Mouse (Mus musculus) forebrain, embryonic 14.5 days (tissue): ENCODE results near the gene Kctd14. TPM values are rescaled to one million over a fixed set of nuclear protein-coding genes. Genes with fewer than 3 reads are reported as not detected.
"Not testable (repeated sequence)": the region's sequence is repeated elsewhere in the genome, so short reads cannot be mapped to it uniquely, and the experiment has no call there.

ENCODE experiments used
- ATAC-seq: fragments of 200-750 bp; cut with Nextera tagmentation; 2 replicates; pipeline ENCODE4 v1.8.0; 2017; ENCODE audit warnings: mild to moderate bottlenecking, moderate library complexity
- DNase-seq: peaks from one replicate; pipeline ENCODE4 v3.0.0-alpha.2; 2015; ENCODE audit warnings: low spot score
- H3K27ac ChIP-seq: fragments of 300-500 bp; sonication (generic); 2 replicates; pipeline ENCODE4 v1.5.1; 2014; ENCODE audit warnings: low read depth, mild to moderate bottlenecking, control low read depth, low read length, moderate library complexity
- H3K27me3 ChIP-seq: fragments of 300-500 bp; sonication (generic); replicated peaks from 2 replicates; pipeline ENCODE4 v1.6.1; 2014; ENCODE audit warnings: low read length, control low read depth, mixed read lengths; ENCODE audit not compliant: control insufficient read depth, insufficient read depth
- H3K36me3 ChIP-seq: fragments of 300-500 bp; sonication (generic); 2 replicates; pipeline ENCODE4 v1.6.1; 2014; ENCODE audit warnings: low read length, control low read depth; ENCODE audit not compliant: control insufficient read depth, insufficient read depth
- H3K4me1 ChIP-seq: fragments of 300-500 bp; sonication (generic); 2 replicates; pipeline ENCODE4 v1.6.1; 2014; ENCODE audit warnings: antibody characterized with exemption, low read length, control low read depth; ENCODE audit not compliant: control insufficient read depth, insufficient read depth
- H3K4me2 ChIP-seq: fragments of 300-500 bp; sonication (generic); 2 replicates; pipeline ENCODE4 v1.6.1; 2014; ENCODE audit warnings: mild to moderate bottlenecking, control low read depth, low read length
- H3K4me3 ChIP-seq: fragments of 300-500 bp; sonication (generic); 2 replicates; pipeline ENCODE4 v1.5.1; 2014; ENCODE audit warnings: low read depth, low read length, control low read depth
- H3K9ac ChIP-seq: fragments of 300-500 bp; sonication (generic); 2 replicates; pipeline ENCODE4 v1.6.1; 2014; ENCODE audit warnings: mild to moderate bottlenecking, low read length, control low read depth, moderate library complexity
- H3K9me3 ChIP-seq: fragments of 300-500 bp; sonication (generic); replicated peaks from 2 replicates; pipeline ENCODE4 v1.6.1; 2016; ENCODE audit warnings: low read length, control low read depth, mixed read lengths; ENCODE audit not compliant: control insufficient read depth
- WGBS: fragments of 180-500 bp; shearing (Covaris S2); extraction: QIAGEN DNeasy Blood & Tissue Kit; methylation state at CpG from one replicate; pipeline ENCODE4 v1.1.7; 2014; 5-methylcytosine and 5-hydroxymethylcytosine counted together
- polyA plus RNA-seq: library from polyadenylated mRNA; unstranded; fragments of >200 nt; fragmentation: Nextera tagmentation; extraction: Ambion mirVana; gene quantifications from 2 replicates; pipeline ENCODE4 v1.2.1, GENCODE M21; 2014

Gene Kctd14
- polyA plus RNA-seq, 1 experiment from 2014 or later = 1.8 TPM

GRCm38 (mm10) chr7:97427296-97427695 is 23.8 kb upstream of the Kctd14 start:
- 86% methylated on average over 6 of the region's 6 CpGs for WGBS

GRCm38 (mm10) chr7:97427778-97428420 is 23.2 kb upstream of the Kctd14 start:
- Histone ChIP-seq H3K36me3 (no peaks in the 10 kb centered on the region), H3K27me3 (no peaks in the 10 kb centered on the region), H3K27ac (0 out of 2 replicates have a peak overlapping the region, but pooled peaks have one; percentile 2), H3K4me3 (no peak overlapping the region), H3K9me3 (no peaks in the 10 kb centered on the region), H3K9ac (no peak overlapping the region), H3K4me2 (no peak overlapping the region), H3K4me1 (peaks cover 14% of the 10 kb centered on the region)
- ATAC-seq (no peak), DNase-seq (peak; percentile 57)
- WGBS = 73% methylated on average over 5 of the region's 5 CpGs

More at GRCm38 (mm10) chr7:97427296-97427695, 23.8 kb upstream of the Kctd14 start:
- DNase-seq (no peak), ATAC-seq (no peak)
- Histone ChIP-seq H3K4me1 (peaks cover 14% of the 10 kb centered on the region), H3K9me3 (no peaks in the 10 kb centered on the region), H3K4me3 (no peak overlapping the region), H3K36me3 (no peaks in the 10 kb centered on the region), H3K27me3 (no peaks in the 10 kb centered on the region), H3K27ac (no peak overlapping the region), H3K4me2 (no peak overlapping the region), H3K9ac (no peak overlapping the region)

- H3K4me3 ChIP-seq = no peak overlapping the region
- 0% methylated on average over 5 of the region's 5 CpGs for WGBS
Observed at GRCm38 (mm10) chr7:97429705-97430104, 21.4 kb upstream of the Kctd14 start.

GRCm38 (mm10) chr7:97433517-97433916 is 17.6 kb upstream of the Kctd14 start:
- H3K36me3 ChIP-seq, H3K9me3 ChIP-seq, H3K9ac ChIP-seq, H3K27ac ChIP-seq, H3K27me3 ChIP-seq, H3K4me3 ChIP-seq, DNase-seq, H3K4me2 ChIP-seq, ATAC-seq: not testable (repeated sequence)
- WGBS = 64% methylated on average over 3 of the region's 3 CpGs
- peaks cover 12% of the 10 kb centered on the region for H3K4me1 ChIP-seq

More at GRCm38 (mm10) chr7:97429705-97430104, 21.4 kb upstream of the Kctd14 start:
- Histone ChIP-seq H3K9ac (0 out of 2 replicates have a peak overlapping the region, but pooled peaks have one; percentile 32), H3K9me3 (no peaks in the 10 kb centered on the region), H3K27me3 (no peaks in the 10 kb centered on the region), H3K4me2 (peak overlapping the region; percentile 23; the same call in 1 of the 2 replicates), H3K4me1 (peaks cover 14% of the 10 kb centered on the region), H3K27ac (peak overlapping the region; percentile 59), H3K36me3 (no peaks in the 10 kb centered on the region)
- peak; percentile 74 for ATAC-seq
- peak; percentile 94 for DNase-seq

GRCm38 (mm10) chr7:97434517-97434916 is 16.6 kb upstream of the Kctd14 start:
- Histone ChIP-seq H3K9me3 (no peaks in the 10 kb centered on the region), H3K27ac (no peak overlapping the region), H3K27me3 (no peaks in the 10 kb centered on the region), H3K4me1 (peaks cover 8% of the 10 kb centered on the region), H3K4me2 (no peak overlapping the region), H3K4me3 (no peak overlapping the region), H3K9ac (no peak overlapping the region), H3K36me3 (no peaks in the 10 kb centered on the region)
- no peak for ATAC-seq
- no peak for DNase-seq
- 85% methylated on average over 10 of the region's 10 CpGs for WGBS

GRCm38 (mm10) chr7:97438986-97439385 is 12.1 kb upstream of the Kctd14 start:
- Histone ChIP-seq H3K4me1 (no peaks in the 10 kb centered on the region), H3K4me2 (no peak overlapping the region), H3K9me3 (0 out of 2 replicates have a peak, but pooled peaks cover 3% of the 10 kb centered on the region), H3K9ac (no peak overlapping the region), H3K27me3 (no peaks in the 10 kb centered on the region), H3K36me3 (no peaks in the 10 kb centered on the region), H3K4me3 (no peak overlapping the region), H3K27ac (no peak overlapping the region)
- DNase-seq (no peak), ATAC-seq (no peak)

GRCm38 (mm10) chr7:97446171-97446925 is 4.8 kb upstream of the Kctd14 start:
- H3K9me3 ChIP-seq = 0 out of 2 replicates have a peak, but pooled peaks cover under 1% of the 10 kb centered on the region
- peak; percentile 96 for ATAC-seq
- H3K4me2 ChIP-seq = no peak overlapping the region
- DNase-seq = peak; percentile 99
- H3K27me3 ChIP-seq = no peaks in the 10 kb centered on the region
- peaks cover 17% of the 10 kb centered on the region for H3K4me1 ChIP-seq
- H3K4me3 ChIP-seq = no peak overlapping the region
- peak overlapping the region; percentile 98 for H3K27ac ChIP-seq
- peak overlapping the region; percentile 43; the same call in 1 of the 2 replicates for H3K9ac ChIP-seq
- no peaks in the 10 kb centered on the region for H3K36me3 ChIP-seq
- 7% methylated on average over 6 of the region's 6 CpGs for WGBS

GRCm38 (mm10) chr7:97447050-97447531 is 4.0 kb upstream of the Kctd14 start:
- Histone ChIP-seq H3K4me1 (peaks cover 17% of the 10 kb centered on the region), H3K4me2 (no peak overlapping the region; the same call in 1 of the 2 replicates), H3K9me3 (no peaks in the 10 kb centered on the region), H3K27me3 (no peaks in the 10 kb centered on the region), H3K27ac (peak overlapping the region; percentile 98), H3K4me3 (no peak overlapping the region), H3K36me3 (no peaks in the 10 kb centered on the region), H3K9ac (peak overlapping the region; percentile 43; the same call in 1 of the 2 replicates)
- 23% methylated on average over 6 of the region's 6 CpGs for WGBS
- DNase-seq (peak; percentile 80), ATAC-seq (peak; percentile 57)
